Mouse (Mus musculus): Measurements from ENCODE around the gene H60c. TPM values are rescaled to one million over a fixed set of nuclear protein-coding genes. Genes with fewer than 3 reads are reported as not detected.
"Not testable (repeated sequence)": the region's sequence is repeated elsewhere in the genome, so short reads cannot be mapped to it uniquely, and the experiment has no call there.

H60c gene
- polyA plus RNA-seq, 1 experiment from 2014 or later = 0.04 TPM

GRCm38 (mm10) chr10:3271036-3271435, 3.5 kb upstream of the H60c start:
- 39% methylated on average over 3 of the region's 4 CpGs for WGBS
- H3K27me3 ChIP-seq (replicated peaks; ENCODE audit: control insufficient read depth, insufficient read depth, low read length) = no peaks in the 10 kb centered on the region
- no peak overlapping the region for H3K9ac ChIP-seq (ENCODE audit: low read depth, low read length)
- no peak overlapping the region for H3K4me3 ChIP-seq (ENCODE audit: low read depth, low read length)
- peak; percentile 30; the same call in 1 of the 2 replicates for TF ChIP-seq CTCF (IDR thresholded peaks at IDR 0.05; ENCODE audit: low read depth)
- H3K9me3 ChIP-seq (ENCODE audit: control insufficient read depth) = no peaks in the 10 kb centered on the region
- H3K27ac ChIP-seq (ENCODE audit: low read depth, low read length) = no peak overlapping the region
- no peak for ATAC-seq
- H3K4me1 ChIP-seq (replicated peaks; ENCODE audit: control insufficient read depth, insufficient read depth, low read length) = no peaks in the 10 kb centered on the region
- no peaks in the 10 kb centered on the region for H3K36me3 ChIP-seq (ENCODE audit: control insufficient read depth, insufficient read depth)
- no peak overlapping the region for H3K4me2 ChIP-seq (replicated peaks; ENCODE audit: low read depth)

GRCm38 (mm10) chr10:3266729-3267128, 842 bp downstream of the H60c start:
- Histone ChIP-seq H3K36me3 (ENCODE audit: control insufficient read depth, insufficient read depth) (no peaks in the 10 kb centered on the region), H3K4me3 (ENCODE audit: low read depth, low read length) (no peak overlapping the region), H3K27ac (ENCODE audit: low read depth, low read length) (no peak overlapping the region), H3K4me2 (replicated peaks; ENCODE audit: low read depth) (no peak overlapping the region), H3K9ac (ENCODE audit: low read depth, low read length) (no peak overlapping the region), H3K9me3 (ENCODE audit: control insufficient read depth) (no peaks in the 10 kb centered on the region), H3K4me1 (replicated peaks; ENCODE audit: control insufficient read depth, insufficient read depth, low read length) (no peaks in the 10 kb centered on the region), H3K27me3 (replicated peaks; ENCODE audit: control insufficient read depth, insufficient read depth, low read length) (no peaks in the 10 kb centered on the region)
- no peak for TF ChIP-seq CTCF (IDR thresholded peaks at IDR 0.05; ENCODE audit: low read depth)
- 53% methylated on average over 2 of the region's 2 CpGs for WGBS
- no peak for ATAC-seq

GRCm38 (mm10) chr10:3262784-3263183, 4.8 kb downstream of the H60c start:
- Histone ChIP-seq H3K4me3 (ENCODE audit: low read depth, low read length) (no peak overlapping the region), H3K36me3 (ENCODE audit: control insufficient read depth, insufficient read depth) (no peaks in the 10 kb centered on the region)
- WGBS = 91% methylated on average over 2 of the region's 2 CpGs

GRCm38 (mm10) chr10:3257391-3257790, 10.2 kb downstream of the H60c start:
- Histone ChIP-seq H3K36me3 (ENCODE audit: control insufficient read depth, insufficient read depth) (no peaks in the 10 kb centered on the region), H3K27me3 (replicated peaks; ENCODE audit: control insufficient read depth, insufficient read depth, low read length) (no peaks in the 10 kb centered on the region), H3K4me1 (replicated peaks; ENCODE audit: control insufficient read depth, insufficient read depth, low read length) (no peaks in the 10 kb centered on the region), H3K4me2 (replicated peaks; ENCODE audit: low read depth) (no peak overlapping the region), H3K9ac (ENCODE audit: low read depth, low read length) (no peak overlapping the region), H3K27ac (ENCODE audit: low read depth, low read length) (no peak overlapping the region), H3K9me3 (ENCODE audit: control insufficient read depth) (no peaks in the 10 kb centered on the region), H3K4me3 (ENCODE audit: low read depth, low read length) (no peak overlapping the region)
- no peak for ATAC-seq
- WGBS = 85% methylated on average over 3 of the region's 3 CpGs
- no peak for TF ChIP-seq CTCF (IDR thresholded peaks at IDR 0.05; ENCODE audit: low read depth)

More at GRCm38 (mm10) chr10:3262784-3263183, 4.8 kb downstream of the H60c start:
- ATAC-seq = no peak
- no peak overlapping the region for H3K4me2 ChIP-seq (replicated peaks; ENCODE audit: low read depth)
- no peak for TF ChIP-seq CTCF (IDR thresholded peaks at IDR 0.05; ENCODE audit: low read depth)
- H3K27ac ChIP-seq (ENCODE audit: low read depth, low read length) = no peak overlapping the region
- H3K27me3 ChIP-seq (replicated peaks; ENCODE audit: control insufficient read depth, insufficient read depth, low read length) = no peaks in the 10 kb centered on the region
- H3K4me1 ChIP-seq (replicated peaks; ENCODE audit: control insufficient read depth, insufficient read depth, low read length) = no peaks in the 10 kb centered on the region
- no peaks in the 10 kb centered on the region for H3K9me3 ChIP-seq (ENCODE audit: control insufficient read depth)
- H3K9ac ChIP-seq (ENCODE audit: low read depth, low read length) = no peak overlapping the region

GRCm38 (mm10) chr10:3238436-3238835, 29.1 kb downstream of the H60c start:
- not testable (repeated sequence) for H3K4me2 ChIP-seq (replicated peaks; ENCODE audit: low read depth); H3K4me1 ChIP-seq (replicated peaks; ENCODE audit: control insufficient read depth, insufficient read depth, low read length); H3K27me3 ChIP-seq (replicated peaks; ENCODE audit: control insufficient read depth, insufficient read depth, low read length); H3K36me3 ChIP-seq (ENCODE audit: control insufficient read depth, insufficient read depth); H3K9me3 ChIP-seq (ENCODE audit: control insufficient read depth); ATAC-seq; H3K27ac ChIP-seq (ENCODE audit: low read depth, low read length); H3K4me3 ChIP-seq (ENCODE audit: low read depth, low read length); H3K9ac ChIP-seq (ENCODE audit: low read depth, low read length)
- WGBS = 86% methylated on average over 5 of the region's 5 CpGs

GRCm38 (mm10) chr10:3236638-3237270, 30.8 kb downstream of the H60c start:
- TF ChIP-seq CTCF (IDR thresholded peaks at IDR 0.05; ENCODE audit: low read depth) = no peak
- ATAC-seq = no peak

More at GRCm38 (mm10) chr10:3236638-3237270, 30.8 kb downstream of the H60c start:
- H3K36me3 ChIP-seq (ENCODE audit: control insufficient read depth, insufficient read depth) = no peaks in the 10 kb centered on the region
- H3K4me1 ChIP-seq (replicated peaks; ENCODE audit: control insufficient read depth, insufficient read depth, low read length) = no peaks in the 10 kb centered on the region
- 75% methylated on average over 5 of the region's 5 CpGs for WGBS
- no peak overlapping the region for H3K27ac ChIP-seq (ENCODE audit: low read depth, low read length)
- no peaks in the 10 kb centered on the region for H3K27me3 ChIP-seq (replicated peaks; ENCODE audit: control insufficient read depth, insufficient read depth, low read length)
- no peaks in the 10 kb centered on the region for H3K9me3 ChIP-seq (ENCODE audit: control insufficient read depth)
- no peak overlapping the region for H3K9ac ChIP-seq (ENCODE audit: low read depth, low read length)
- no peak overlapping the region for H3K4me2 ChIP-seq (replicated peaks; ENCODE audit: low read depth)
- no peak overlapping the region for H3K4me3 ChIP-seq (ENCODE audit: low read depth, low read length)

All from intestine, postnatal 0 days (tissue).